Mouse (Mus musculus) 3134 (cell line): ENCODE measurements around the gene Tfb1m.

Experiments used
- DNase-seq: peaks from one replicate; pipeline ENCODE4 v3.0.0-alpha.2; 2011; ENCODE audit warnings: low spot score; ENCODE audit not compliant: insufficient read length; ENCODE audit errors: extremely low read depth

The Tfb1m gene

DNA sequence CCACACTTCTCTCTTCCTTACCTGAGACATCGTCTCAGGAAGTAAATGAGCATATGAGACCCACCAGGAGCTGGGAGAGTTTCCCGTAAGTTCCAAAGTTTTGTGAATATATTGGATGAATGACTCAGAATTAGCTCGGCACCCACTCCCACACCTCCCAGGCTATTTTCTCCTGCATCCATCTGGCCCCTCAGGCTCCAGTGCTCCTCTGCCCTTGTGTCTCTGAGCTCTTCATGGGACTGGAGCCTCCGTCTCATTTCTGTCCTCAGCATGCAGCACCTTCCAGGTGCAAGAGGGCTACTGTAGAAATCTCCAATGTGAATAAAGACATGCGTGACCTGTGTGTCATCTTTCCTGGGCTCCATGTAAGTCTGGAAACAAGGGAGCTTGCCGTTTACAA, 85.6 kb downstream of the Tfb1m start:
- no peak for DNase-seq
